Mouse (Mus musculus) midbrain, postnatal 0 days (tissue): ENCODE measurements around the gene Sema5a. TPM values are rescaled to one million over a fixed set of nuclear protein-coding genes. Genes with fewer than 3 reads are reported as not detected.

ENCODE experiments used
- ATAC-seq: fragments of 200-750 bp; cut with Nextera tagmentation; 2 replicates; pipeline ENCODE4 v1.8.0; 2017; ENCODE audit warnings: moderate number of reproducible peaks, mild to moderate bottlenecking, moderate TSS enrichment, moderate library complexity; ENCODE audit not compliant: low FRiP score
- DNase-seq: peaks from one replicate; pipeline ENCODE4 v3.0.0-alpha.2; 2015; ENCODE audit warnings: low spot score
- H3K27ac ChIP-seq: fragments of 300-500 bp; sonication (generic); 2 replicates; pipeline ENCODE4 v1.5.1; 2014; ENCODE audit warnings: low read depth, mild to moderate bottlenecking, low read length, mixed read lengths
- H3K27me3 ChIP-seq: fragments of 300-500 bp; sonication (generic); 2 replicates; pipeline ENCODE4 v1.6.1; 2014; ENCODE audit warnings: low read length, control low read depth, mixed read lengths; ENCODE audit not compliant: insufficient read depth
- H3K36me3 ChIP-seq: fragments of 300-500 bp; sonication (generic); 2 replicates; pipeline ENCODE4 v1.6.1; 2014; ENCODE audit warnings: low read length, control low read depth, mixed read lengths; ENCODE audit not compliant: insufficient read depth
- H3K4me1 ChIP-seq: fragments of 300-500 bp; sonication (generic); 2 replicates; pipeline ENCODE4 v1.6.1; 2014; ENCODE audit warnings: mild to moderate bottlenecking, control low read depth, antibody characterized with exemption, low read length, mixed read lengths; ENCODE audit not compliant: insufficient read depth
- H3K4me2 ChIP-seq: fragments of 300-500 bp; sonication (generic); 2 replicates; pipeline ENCODE4 v1.6.1; 2014; ENCODE audit warnings: low read depth, mild to moderate bottlenecking, low read length, mixed read lengths; ENCODE audit not compliant: poor library complexity, severe bottlenecking
- H3K4me3 ChIP-seq: fragments of 300-500 bp; sonication (generic); 2 replicates; pipeline ENCODE4 v1.5.1; 2014; ENCODE audit warnings: low read depth, mild to moderate bottlenecking, low read length, moderate library complexity
- H3K9ac ChIP-seq: fragments of 300-500 bp; sonication (generic); replicated peaks from 2 replicates; pipeline ENCODE4 v1.6.1; 2014; ENCODE audit warnings: mild to moderate bottlenecking, low read length, moderate library complexity, mixed read lengths; ENCODE audit not compliant: poor library complexity, severe bottlenecking
- H3K9me3 ChIP-seq: fragments of 300-500 bp; sonication (generic); 2 replicates; pipeline ENCODE4 v1.6.1; 2016; ENCODE audit warnings: low read length, control low read depth
- CTCF ChIP-seq: IDR thresholded peaks from 2 replicates; pipeline ENCODE4 v1.5.1; 2016; ENCODE audit warnings: antibody characterized with exemption, mild to moderate bottlenecking
- WGBS: fragments of 180-500 bp; shearing (Covaris S2); extraction: QIAGEN DNeasy Blood & Tissue Kit; methylation state at CpG from one replicate; pipeline ENCODE4 v1.1.7; 2014; 5-methylcytosine and 5-hydroxymethylcytosine counted together
- polyA plus RNA-seq: library from polyadenylated mRNA; unstranded; fragments of >200 nt; fragmentation: Nextera tagmentation; extraction: Ambion mirVana; gene quantifications from 2 replicates; pipeline ENCODE4 v1.2.1, GENCODE M21; 2015
- total RNA-seq: library from RNA; depleted of rRNA; stranded (reverse); fragments of >200 nt; gene quantifications from 2 replicates; pipeline ENCODE4 v1.2.3, GENCODE M21; 2014

Gene Sema5a
- total and polyA plus RNA-seq, 2 experiments from 2014 or later: 5.8 to 26.5 TPM

GRCm38 (mm10) chr15:32284688-32285087 is 40.1 kb downstream of the Sema5a start:
- Histone ChIP-seq H3K4me2 (no peak overlapping the region), H3K27ac (no peak overlapping the region), H3K4me1 (no peaks in the 10 kb centered on the region), H3K9me3 (no peaks in the 10 kb centered on the region), H3K4me3 (no peak overlapping the region), H3K9ac (no peak overlapping the region), H3K27me3 (no peaks in the 10 kb centered on the region), H3K36me3 (no peaks in the 10 kb centered on the region)
- ATAC-seq (no peak), DNase-seq (no peak)
- TF ChIP-seq CTCF: no peak
- WGBS: 85% methylated on average over 2 of the region's 2 CpGs

GRCm38 (mm10) chr15:32286296-32286695 is 41.7 kb downstream of the Sema5a start:
- ATAC-seq (no peak), DNase-seq (no peak)
- Histone ChIP-seq H3K9ac (no peak overlapping the region), H3K4me1 (no peaks in the 10 kb centered on the region), H3K4me3 (no peak overlapping the region), H3K27me3 (no peaks in the 10 kb centered on the region), H3K9me3 (no peaks in the 10 kb centered on the region), H3K27ac (no peak overlapping the region), H3K36me3 (no peaks in the 10 kb centered on the region), H3K4me2 (no peak overlapping the region)
- 91% methylated on average over 3 of the region's 3 CpGs for WGBS
- no peak for TF ChIP-seq CTCF

GRCm38 (mm10) chr15:32288480-32288879 is 43.9 kb downstream of the Sema5a start:
- DNase-seq: no peak
- Histone ChIP-seq H3K4me2 (no peak overlapping the region), H3K4me3 (no peak overlapping the region), H3K4me1 (no peaks in the 10 kb centered on the region), H3K27me3 (no peaks in the 10 kb centered on the region), H3K36me3 (no peaks in the 10 kb centered on the region), H3K27ac (no peak overlapping the region), H3K9ac (no peak overlapping the region), H3K9me3 (no peaks in the 10 kb centered on the region)
- WGBS: 55% methylated on average over 6 of the region's 6 CpGs
- no peak for ATAC-seq
- TF ChIP-seq CTCF: no peak

DNA sequence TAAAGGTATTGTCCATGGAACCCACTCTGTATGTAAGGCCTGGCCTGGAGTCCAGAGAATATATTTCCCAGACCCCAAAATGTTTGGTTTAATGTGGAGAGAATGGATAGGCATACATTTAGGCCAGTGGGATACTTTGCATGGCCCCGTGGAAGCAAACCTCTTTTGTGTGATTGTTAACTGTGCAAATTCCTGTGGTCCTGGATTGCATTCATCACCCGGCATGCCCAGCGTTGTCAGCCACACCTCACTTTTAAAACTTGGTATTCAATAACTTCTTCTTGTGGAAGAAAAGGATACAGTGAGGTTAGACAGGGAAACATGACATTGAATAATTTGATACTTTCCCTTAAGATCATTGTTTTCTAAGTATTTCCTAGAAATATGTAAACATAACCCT is 46.4 kb downstream of the Sema5a start:
- Histone ChIP-seq H3K4me1 (no peaks in the 10 kb centered on the region), H3K4me3 (no peak overlapping the region), H3K36me3 (no peaks in the 10 kb centered on the region), H3K4me2 (no peak overlapping the region), H3K27ac (no peak overlapping the region), H3K9me3 (no peaks in the 10 kb centered on the region), H3K9ac (no peak overlapping the region), H3K27me3 (no peaks in the 10 kb centered on the region)
- ATAC-seq (no peak), DNase-seq (no peak)
- no peak for TF ChIP-seq CTCF
- 55% methylated on average over 3 of the region's 3 CpGs for WGBS

DNA sequence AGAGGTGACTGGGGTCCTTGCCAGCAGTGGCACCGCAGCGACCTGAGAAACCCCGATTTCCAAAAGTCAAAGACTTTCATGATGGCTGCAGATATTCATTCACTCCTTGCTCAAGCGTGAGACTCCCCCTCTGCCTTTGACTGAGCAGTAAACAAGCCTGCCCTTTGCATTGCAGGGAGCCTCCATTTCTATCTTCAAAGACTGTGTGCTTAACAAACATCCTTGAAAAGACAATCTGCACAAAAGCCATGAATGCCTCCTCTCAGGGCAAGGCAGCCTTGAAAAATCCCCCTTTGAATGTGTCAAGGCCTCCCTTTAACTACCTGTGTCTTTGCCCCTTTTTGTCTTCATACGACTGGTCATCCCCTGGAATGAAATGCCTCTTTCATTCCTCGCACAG is 51.9 kb downstream of the Sema5a start:
- no peak overlapping the region for H3K9ac ChIP-seq
- H3K9me3 ChIP-seq: no peaks in the 10 kb centered on the region
- no peak for TF ChIP-seq CTCF
- DNase-seq (no peak), ATAC-seq (no peak)
- H3K4me1 ChIP-seq: no peaks in the 10 kb centered on the region
- no peak overlapping the region for H3K4me2 ChIP-seq
- H3K36me3 ChIP-seq: no peaks in the 10 kb centered on the region
- H3K27ac ChIP-seq: no peak overlapping the region
- WGBS: 50% methylated on average over 6 of the region's 6 CpGs
- H3K4me3 ChIP-seq: no peak overlapping the region
- H3K27me3 ChIP-seq: no peaks in the 10 kb centered on the region

DNA sequence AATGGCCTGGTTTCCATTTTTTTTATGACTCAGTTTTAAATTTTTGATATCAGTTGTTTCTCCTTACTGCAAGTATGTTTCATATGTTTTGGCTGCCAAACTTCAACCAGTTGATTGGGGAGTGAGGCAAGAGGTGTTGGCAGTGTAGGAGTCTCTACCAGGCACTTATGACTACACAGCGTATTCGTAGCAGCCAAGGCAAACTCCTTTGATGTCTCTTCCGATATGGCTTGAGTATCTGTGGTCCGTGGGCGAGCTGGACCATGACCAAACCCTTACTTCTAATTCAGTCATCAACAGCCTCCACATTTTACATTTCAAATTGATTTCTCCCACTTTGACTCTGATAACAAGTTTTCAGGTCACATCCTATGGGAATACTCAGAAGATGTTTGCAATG is 52.7 kb downstream of the Sema5a start:
- no peak for TF ChIP-seq CTCF
- no peak for DNase-seq
- no peaks in the 10 kb centered on the region for H3K27me3 ChIP-seq
- no peaks in the 10 kb centered on the region for H3K36me3 ChIP-seq
- H3K4me3 ChIP-seq: no peak overlapping the region
- no peaks in the 10 kb centered on the region for H3K9me3 ChIP-seq
- 94% methylated on average over 5 of the region's 5 CpGs for WGBS
- H3K4me1 ChIP-seq: no peaks in the 10 kb centered on the region
- H3K9ac ChIP-seq: no peak overlapping the region
- no peak overlapping the region for H3K27ac ChIP-seq
- no peak overlapping the region for H3K4me2 ChIP-seq
- ATAC-seq: no peak
